Mouse (Mus musculus): ENCODE data around the gene Slc25a12. TPM values are rescaled to one million over a fixed set of nuclear protein-coding genes. Genes with fewer than 3 reads are reported as not detected.
A peak's percentile ranks its signal among the peaks of the same experiment; 100 is the strongest.
"Not testable (repeated sequence)": the region's sequence is repeated elsewhere in the genome, so short reads cannot be mapped to it uniquely, and the experiment has no call there.

Slc25a12 gene
- polyA plus RNA-seq (2016; fragmentation: Nextera tagmentation; extraction: Ambion mirVana): 45.3 and 46.4 TPM in 2 replicates

- Histone ChIP-seq H3K27me3 (replicated peaks) (no peaks in the 10 kb centered on the region), H3K9ac (peak within 1 kb of the TSS; percentile 72), H3K4me1 (peaks cover 9% of the 10 kb centered on the region; the same call in 1 of the 2 replicates), H3K36me3 (no peaks in the 10 kb centered on the region), H3K9me3 (no peaks in the 10 kb centered on the region), H3K27ac (no peak within 1 kb of the TSS), H3K4me3 (peak within 1 kb of the TSS; percentile 72), H3K4me2 (replicated peaks) (peak within 1 kb of the TSS; percentile 66)
- peak; percentile 93 for ATAC-seq (ENCODE audit: low FRiP score, low read depth)
- WGBS: under 1% methylated on average over 57 of the region's 57 CpGs
Observed at GRCm38 (mm10) chr2:71367125-71367880, at the start of gene Slc25a12. Gene Slc25a12 (minus strand): TSS chr2:71367749.

DNA sequence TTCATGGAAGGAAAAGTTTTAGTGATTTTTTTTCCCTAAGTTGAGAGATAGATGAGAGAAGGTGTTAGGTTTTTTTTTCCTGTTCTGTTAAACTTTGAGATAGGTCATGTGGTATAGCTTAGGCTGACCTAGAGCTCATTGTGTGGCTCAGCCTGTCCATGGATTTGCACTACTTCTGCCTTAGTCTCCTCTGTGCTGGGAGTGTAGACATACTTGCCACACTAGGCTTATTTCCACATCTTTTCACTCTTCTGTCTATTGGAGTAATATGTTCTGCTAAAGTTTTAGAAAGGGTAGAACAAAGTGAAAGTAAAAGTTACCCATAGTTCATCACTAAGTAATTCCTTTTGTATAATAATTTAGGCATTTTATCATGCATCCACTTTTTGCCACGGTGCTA is 38.1 kb upstream of the Slc25a12 start:
- no peak for ATAC-seq (ENCODE audit: low FRiP score, low read depth)
- no peaks in the 10 kb centered on the region for H3K4me1 ChIP-seq
- H3K27me3 ChIP-seq (replicated peaks): no peaks in the 10 kb centered on the region

GRCm38 (mm10) chr2:71389864-71390263 is 22.3 kb upstream of the Slc25a12 start:
- Histone ChIP-seq H3K4me3 (peak overlapping the region; percentile 83), H3K9me3 (no peaks in the 10 kb centered on the region), H3K27me3 (replicated peaks) (no peaks in the 10 kb centered on the region), H3K27ac (no peak overlapping the region), H3K4me1 (peaks cover 9% of the 10 kb centered on the region), H3K4me2 (replicated peaks) (peak overlapping the region; percentile 81), H3K36me3 (peaks cover 19% of the 10 kb centered on the region), H3K9ac (peak overlapping the region; percentile 78)
- ATAC-seq (ENCODE audit: low FRiP score, low read depth): no peak
- WGBS: 71% methylated on average over 9 of the region's 9 CpGs

More for the DNA sequence above, 38.1 kb upstream of the Slc25a12 start:
- Histone ChIP-seq H3K4me2 (replicated peaks) (no peak overlapping the region), H3K36me3 (peaks cover 11% of the 10 kb centered on the region), H3K9ac (no peak overlapping the region), H3K9me3 (no peaks in the 10 kb centered on the region), H3K27ac (no peak overlapping the region), H3K4me3 (no peak overlapping the region)
- 97% methylated on average over 1 of the region's 1 CpGs for WGBS

GRCm38 (mm10) chr2:71388951-71389763 is 21.6 kb upstream of the Slc25a12 start, which contains the start of gene Hat1:
Gene Hat1 (plus strand): TSS chr2:71388958.
- H3K9ac ChIP-seq: peak within 1 kb of the TSS; percentile 78
- H3K9me3 ChIP-seq: no peaks in the 10 kb centered on the region
- H3K27me3 ChIP-seq (replicated peaks): no peaks in the 10 kb centered on the region
- peaks cover 9% of the 10 kb centered on the region for H3K4me1 ChIP-seq
- no peak within 1 kb of the TSS for H3K27ac ChIP-seq
- ATAC-seq (ENCODE audit: low FRiP score, low read depth): peak; percentile 100
- peak within 1 kb of the TSS; percentile 81 for H3K4me2 ChIP-seq (replicated peaks)
- H3K4me3 ChIP-seq: peak within 1 kb of the TSS; percentile 83
- under 1% methylated on average over 66 of the region's 66 CpGs for WGBS
- H3K36me3 ChIP-seq: peaks cover 15% of the 10 kb centered on the region

DNA sequence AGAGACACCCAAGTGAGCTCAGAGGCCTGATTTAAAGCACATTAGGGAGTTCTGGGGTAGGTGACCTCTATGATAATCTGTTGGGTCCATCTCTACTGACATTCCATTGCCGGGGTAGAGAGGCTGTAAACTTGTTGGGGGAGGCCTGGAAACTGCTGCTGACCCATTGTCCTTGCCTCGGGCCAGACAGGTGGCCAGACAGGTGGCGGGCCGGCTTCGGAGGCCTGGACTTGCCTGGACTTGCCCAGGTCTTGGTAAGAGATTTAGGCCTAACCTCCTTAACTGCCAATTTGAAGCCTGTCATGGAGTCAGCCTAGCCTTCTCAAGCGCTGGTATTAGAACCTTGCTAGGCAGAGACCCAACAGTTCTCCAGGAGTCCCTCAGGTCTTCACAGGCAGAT is 20.2 kb upstream of the Slc25a12 start:
- ATAC-seq (ENCODE audit: low FRiP score, low read depth): no peak
- WGBS: 89% methylated on average over 6 of the region's 6 CpGs

DNA sequence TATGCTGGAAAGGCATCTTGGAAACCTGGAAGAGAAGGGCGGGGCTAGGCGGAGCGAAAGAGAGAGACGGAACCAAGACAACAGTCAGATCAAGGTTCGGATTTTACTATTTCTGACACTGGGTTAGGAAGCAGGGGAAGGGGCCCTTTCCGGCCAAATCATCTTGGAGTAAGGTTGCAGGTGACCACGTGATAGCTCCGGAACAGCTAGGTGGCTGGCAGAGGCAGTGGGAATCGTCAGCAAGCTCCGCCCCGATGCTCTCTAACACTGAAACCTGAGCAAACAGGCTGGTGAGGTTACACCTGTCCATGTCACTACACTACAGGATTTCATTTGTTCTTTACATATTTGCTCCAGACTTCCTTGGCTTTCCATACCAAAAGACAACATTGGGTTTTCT is 16.3 kb upstream of the Slc25a12 start:
- H3K4me2 ChIP-seq (replicated peaks): no peak overlapping the region
- H3K36me3 ChIP-seq: no peaks in the 10 kb centered on the region
- no peaks in the 10 kb centered on the region for H3K9me3 ChIP-seq
- 42% methylated on average over 11 of the region's 11 CpGs for WGBS
- no peaks in the 10 kb centered on the region for H3K4me1 ChIP-seq
- no peaks in the 10 kb centered on the region for H3K27me3 ChIP-seq (replicated peaks)
- ATAC-seq (ENCODE audit: low FRiP score, low read depth): no peak
- no peak overlapping the region for H3K9ac ChIP-seq
- no peak overlapping the region for H3K4me3 ChIP-seq
- H3K27ac ChIP-seq: no peak overlapping the region

More for the DNA sequence above, 20.2 kb upstream of the Slc25a12 start:
- Histone ChIP-seq H3K4me2 (replicated peaks) (no peak overlapping the region), H3K36me3 (peaks cover 11% of the 10 kb centered on the region), H3K27me3 (replicated peaks) (no peaks in the 10 kb centered on the region), H3K9ac (no peak overlapping the region), H3K4me1 (peaks cover 9% of the 10 kb centered on the region), H3K4me3 (no peak overlapping the region), H3K9me3 (no peaks in the 10 kb centered on the region), H3K27ac (no peak overlapping the region)

DNA sequence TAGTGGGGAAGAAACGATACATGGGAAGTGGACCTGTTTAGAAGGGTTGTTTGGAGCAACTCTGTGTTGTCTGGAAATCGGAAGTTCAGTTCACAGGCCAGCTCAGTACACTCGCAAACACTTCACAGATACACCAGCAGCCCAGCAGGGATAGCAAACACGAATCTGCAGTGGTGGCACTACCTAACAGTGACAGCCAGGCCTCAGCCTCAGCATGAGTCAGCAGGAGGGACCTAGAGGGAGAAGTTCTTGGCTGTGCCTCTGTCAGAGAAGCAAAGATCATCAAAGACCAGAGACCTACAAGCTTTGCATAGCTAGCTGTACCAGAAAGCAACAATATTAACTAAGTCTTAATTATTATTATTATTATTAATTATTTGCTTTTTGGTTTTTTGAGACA is 14.4 kb upstream of the Slc25a12 start:
- no peak overlapping the region for H3K4me2 ChIP-seq (replicated peaks)
- H3K27me3 ChIP-seq (replicated peaks): no peaks in the 10 kb centered on the region
- H3K27ac ChIP-seq: no peak overlapping the region
- H3K36me3 ChIP-seq: no peaks in the 10 kb centered on the region
- no peak overlapping the region for H3K9ac ChIP-seq
- no peaks in the 10 kb centered on the region for H3K4me1 ChIP-seq
- no peaks in the 10 kb centered on the region for H3K9me3 ChIP-seq
- no peak overlapping the region for H3K4me3 ChIP-seq
- WGBS: 77% methylated on average over 4 of the region's 4 CpGs
- no peak for ATAC-seq (ENCODE audit: low FRiP score, low read depth)

GRCm38 (mm10) chr2:71377426-71377825 is 9.9 kb upstream of the Slc25a12 start:
- H3K9ac ChIP-seq: no peak overlapping the region
- H3K36me3 ChIP-seq: no peaks in the 10 kb centered on the region
- no peaks in the 10 kb centered on the region for H3K9me3 ChIP-seq
- WGBS: 90% methylated on average over 5 of the region's 5 CpGs
- H3K4me3 ChIP-seq: no peak overlapping the region
- no peaks in the 10 kb centered on the region for H3K4me1 ChIP-seq
- no peak for ATAC-seq (ENCODE audit: low FRiP score, low read depth)
- H3K4me2 ChIP-seq (replicated peaks): no peak overlapping the region
- H3K27ac ChIP-seq: no peak overlapping the region
- no peaks in the 10 kb centered on the region for H3K27me3 ChIP-seq (replicated peaks)

GRCm38 (mm10) chr2:71376433-71376906 is 8.9 kb upstream of the Slc25a12 start:
- Histone ChIP-seq H3K9ac (no peak overlapping the region), H3K27me3 (replicated peaks) (no peaks in the 10 kb centered on the region), H3K4me3 (no peak overlapping the region), H3K4me2 (replicated peaks) (no peak overlapping the region), H3K9me3 (no peaks in the 10 kb centered on the region), H3K36me3 (no peaks in the 10 kb centered on the region), H3K4me1 (no peaks in the 10 kb centered on the region), H3K27ac (no peak overlapping the region)
- WGBS: 48% methylated on average over 11 of the region's 11 CpGs
- ATAC-seq (ENCODE audit: low FRiP score, low read depth): no peak

- no peak overlapping the region for H3K27ac ChIP-seq
- no peak for ATAC-seq (ENCODE audit: low FRiP score, low read depth)
- H3K9ac ChIP-seq: no peak overlapping the region
- H3K4me1 ChIP-seq: no peaks in the 10 kb centered on the region
- H3K4me3 ChIP-seq: no peak overlapping the region
- no peak overlapping the region for H3K4me2 ChIP-seq (replicated peaks)
- H3K9me3 ChIP-seq: no peaks in the 10 kb centered on the region
- 88% methylated on average over 8 of the region's 8 CpGs for WGBS
- no peaks in the 10 kb centered on the region for H3K36me3 ChIP-seq
- no peaks in the 10 kb centered on the region for H3K27me3 ChIP-seq (replicated peaks)
Observed at GRCm38 (mm10) chr2:71374275-71375155, 7.0 kb upstream of the Slc25a12 start.

- not testable (repeated sequence) for H3K9me3 ChIP-seq; H3K36me3 ChIP-seq; H3K4me2 ChIP-seq (replicated peaks); ATAC-seq (ENCODE audit: low FRiP score, low read depth); H3K4me1 ChIP-seq; H3K27me3 ChIP-seq (replicated peaks); H3K9ac ChIP-seq; H3K4me3 ChIP-seq; H3K27ac ChIP-seq
- 87% methylated on average over 4 of the region's 4 CpGs for WGBS
Observed at GRCm38 (mm10) chr2:71372261-71372660, 4.7 kb upstream of the Slc25a12 start.

Data from neural tube, embryonic 12.5 days (tissue).